Mouse (Mus musculus): Measurements from ENCODE around the gene Bahcc1.

The Bahcc1 gene

DNA sequence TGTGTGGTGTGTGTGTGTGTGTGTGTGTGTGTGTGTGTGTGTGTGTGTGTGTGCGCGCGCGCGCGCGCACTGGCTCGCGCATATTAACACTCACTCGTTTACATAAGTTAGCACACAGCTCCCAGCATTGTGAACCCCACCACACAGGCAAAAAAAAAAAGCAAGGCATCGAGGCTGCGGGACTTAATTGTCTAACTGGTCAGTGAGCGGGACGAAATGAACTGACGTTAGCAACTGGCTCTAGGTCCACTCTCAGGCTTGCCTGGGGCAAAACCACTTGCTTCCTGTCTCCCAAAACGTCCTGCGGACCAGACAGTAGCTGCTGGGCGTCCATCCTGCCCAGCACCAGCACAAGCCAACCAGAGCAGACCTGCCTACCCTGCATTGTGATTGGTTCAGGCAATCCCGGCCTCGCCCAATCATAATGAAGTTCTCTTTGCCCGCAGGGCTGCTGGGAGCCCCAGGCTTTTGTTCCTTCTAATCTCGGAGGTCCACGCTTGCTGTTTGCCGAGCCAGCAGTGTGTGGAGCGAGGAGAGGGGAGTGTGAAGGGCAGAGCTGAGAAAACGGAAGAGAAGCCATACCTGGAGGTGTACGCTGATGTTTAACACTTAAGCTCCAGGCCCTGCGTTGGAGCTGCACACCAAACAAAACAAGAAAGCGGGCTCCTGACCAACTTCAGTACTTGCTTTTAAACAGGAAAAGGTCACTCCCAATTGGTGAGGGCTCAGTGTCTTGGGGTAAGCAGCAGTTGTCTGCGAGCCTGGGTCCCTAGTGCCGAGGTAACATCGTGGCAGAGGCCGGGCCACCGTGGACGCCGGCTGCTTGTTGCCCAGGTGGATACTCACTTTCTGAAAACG, 83.3 kb downstream of the Bahcc1 start:
- DNase-seq (ENCODE audit: low spot score in 2 of 2): peak; percentile 81 to 82

- no peak for DNase-seq (ENCODE audit: low spot score in 2 of 2)
Observed at GRCm38 (mm10) chr11:120316690-120317254, 84.0 kb downstream of the Bahcc1 start.

GRCm38 (mm10) chr11:120317456-120317855, 84.7 kb downstream of the Bahcc1 start:
- DNase-seq (ENCODE audit: low spot score in 2 of 2): no peak

DNA sequence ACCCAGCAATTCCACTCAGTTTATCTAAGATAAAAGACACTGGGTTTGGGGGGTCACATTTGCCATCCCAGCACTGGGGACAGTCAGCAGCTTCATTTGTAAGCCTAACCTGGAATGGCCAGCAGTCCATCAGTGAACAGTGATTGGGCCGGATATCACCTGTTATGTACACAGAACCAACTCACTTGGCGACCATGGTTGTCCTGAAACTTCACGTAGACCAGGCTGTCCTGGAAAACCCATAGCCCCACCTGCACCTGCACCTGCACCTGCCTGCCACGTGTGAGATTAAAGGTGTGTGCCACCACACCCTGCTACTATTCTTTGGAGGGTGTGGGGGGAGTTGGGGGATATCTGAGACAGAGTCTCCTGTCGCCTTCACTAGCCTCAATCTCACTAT, 86.6 kb downstream of the Bahcc1 start:
- DNase-seq (ENCODE audit: low spot score in 2 of 2): no peak

GRCm38 (mm10) chr11:120320156-120320555, 87.4 kb downstream of the Bahcc1 start:
- DNase-seq (ENCODE audit: low spot score in 2 of 2): no peak

GRCm38 (mm10) chr11:120335431-120336021, 102.8 kb downstream of the Bahcc1 start:
- peak in 1 of 2 experiments; percentile 0 for DNase-seq (ENCODE audit: low spot score in 2 of 2)

DNA sequence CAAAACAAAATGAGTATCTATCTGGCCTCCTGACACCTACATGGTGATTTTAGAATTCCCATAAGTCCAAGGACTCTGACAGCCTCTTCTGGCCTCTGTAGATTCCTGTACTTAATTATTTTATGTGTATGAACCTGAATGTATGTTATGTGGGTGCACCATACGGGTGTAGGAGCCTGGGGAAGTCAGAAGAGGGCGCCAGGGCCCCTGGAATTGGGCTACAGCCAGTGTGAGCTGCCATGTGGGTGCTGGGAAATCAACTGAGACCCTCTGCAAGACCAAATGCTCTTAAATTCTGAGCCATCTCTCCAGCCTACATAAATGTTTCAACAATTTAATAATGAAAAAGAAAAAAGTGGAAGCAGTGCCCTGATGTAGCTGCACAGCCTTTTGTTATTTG, 104.7 kb downstream of the Bahcc1 start:
- no peak for DNase-seq (ENCODE audit: low spot score in 2 of 2)

DNA sequence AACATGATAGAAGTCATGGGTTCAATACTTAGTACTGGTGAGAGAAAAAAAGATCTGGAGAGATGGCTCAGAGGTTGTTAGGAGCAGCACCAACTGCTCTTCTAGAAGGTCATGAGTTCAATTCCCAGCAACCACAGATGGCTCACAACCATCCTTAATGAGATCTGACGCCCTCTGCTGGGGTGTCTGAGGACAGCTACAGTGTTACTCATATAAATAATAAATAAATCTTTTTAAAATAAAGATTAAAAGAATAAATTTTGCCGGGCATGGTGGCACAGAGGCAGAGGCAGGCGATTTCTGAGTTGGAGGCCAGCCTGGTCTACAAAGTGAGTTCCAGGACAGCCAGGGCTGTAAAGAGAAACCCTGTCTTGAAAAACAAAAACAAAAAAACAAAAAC, 106.0 kb downstream of the Bahcc1 start:
- DNase-seq (ENCODE audit: low spot score in 2 of 2): no peak

DNA sequence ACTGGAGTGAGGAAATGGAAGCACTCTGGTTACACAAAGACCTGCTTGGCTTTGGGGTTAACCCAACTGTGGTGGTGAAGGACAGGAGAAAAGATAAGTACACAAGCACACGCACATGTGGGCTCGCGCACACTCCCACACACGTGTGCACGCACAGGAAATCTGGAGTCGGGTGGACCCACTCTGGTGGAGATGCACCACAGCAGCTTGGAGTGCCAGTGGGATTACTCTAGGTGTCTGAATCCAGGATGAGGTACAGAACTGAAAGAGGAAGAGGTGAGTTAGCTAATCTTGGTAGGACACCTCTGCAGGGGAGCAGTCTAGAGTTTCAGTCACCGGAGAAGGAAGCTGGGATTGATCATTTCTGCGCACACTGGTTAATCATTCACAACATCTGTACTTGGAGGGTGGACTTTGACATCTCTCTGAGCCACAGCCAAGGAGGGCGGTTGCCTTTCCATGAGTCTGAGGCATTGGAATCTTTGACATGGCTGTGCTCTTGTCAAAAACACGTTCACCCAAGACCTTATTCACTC, 107.3 kb downstream of the Bahcc1 start:
- DNase-seq (ENCODE audit: low spot score in 2 of 2): no peak

DNA sequence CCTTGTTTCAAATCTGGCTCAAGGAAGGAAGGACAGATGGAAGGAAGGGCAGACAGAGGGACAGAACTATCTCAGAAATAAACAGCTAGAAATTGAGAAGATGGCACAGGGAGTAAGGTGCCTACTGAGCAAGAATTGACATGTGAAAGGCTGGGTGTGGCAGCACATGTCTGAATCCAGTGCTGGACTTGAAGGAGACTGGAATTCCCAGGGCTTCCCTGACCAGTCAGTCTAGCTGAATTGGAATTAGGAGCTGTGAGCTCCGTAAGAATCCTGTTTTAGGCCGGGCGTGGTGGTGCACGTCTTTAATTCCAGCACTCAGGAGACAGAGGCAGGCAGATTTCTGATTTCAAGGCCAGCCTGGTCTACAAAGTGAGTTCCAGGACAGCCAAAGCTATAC, 108.9 kb downstream of the Bahcc1 start:
- DNase-seq (ENCODE audit: low spot score in 2 of 2): no peak

All from natural killer cell, adult 2 months (primary cell).